ENCODE assay signal across 19 mouse cellular contexts in the genomic region with DNA sequence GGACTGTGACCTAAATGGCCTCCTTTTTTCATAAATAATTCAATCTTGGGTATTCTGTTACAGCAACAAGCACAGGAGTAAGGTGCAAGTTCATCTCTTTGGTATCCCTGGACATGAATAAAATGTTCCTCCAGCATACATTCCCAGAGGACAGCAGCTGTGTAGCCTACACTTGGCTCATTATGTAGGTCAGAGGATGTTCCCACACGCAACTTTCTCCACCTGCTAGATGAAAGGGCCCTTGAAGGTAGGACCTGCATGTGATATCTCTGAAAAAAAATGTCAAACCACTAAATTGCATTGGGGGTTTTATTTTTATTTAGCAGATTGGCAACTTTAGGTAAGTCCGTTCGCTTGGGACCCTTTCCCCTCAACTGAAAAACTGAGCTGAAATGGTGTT.
"Had no signal": no experiment of that assay in that cellular context is flagged by ENCODE, and none has a peak within 500 bp of the region (broad histone marks: within the 10 kb centered on the region; RNA-seq: fewer than 3 reads in every experiment).

No protein-coding gene starts in this region.

- ATAC-seq: liver, postnatal 0 days; lung, postnatal 0 days; midbrain, embryonic 13.5 days; midbrain, embryonic 15.5 days had no signal

- DNase-seq: liver; liver, embryonic 13.5 days; liver, postnatal 0 days; lung, adult 2 months; lung, postnatal 14 days; lung, postnatal 36 days; retina, postnatal 1 day; right cerebral cortex, adult 18-20 months; right cerebral cortex, postnatal 25 days; right cerebral cortex, postnatal 4 days; spleen, adult 18-20 months had no signal

- H3K9ac ChIP-seq: liver, embryonic 13.5 days; liver, embryonic 15.5 days; liver, postnatal 0 days; lung, embryonic 15.5 days; midbrain, embryonic 13.5 days; midbrain, embryonic 15.5 days; neural tube, embryonic 12.5 days had no signal

- H3K27me3 ChIP-seq: liver, embryonic 13.5 days; liver, embryonic 15.5 days; lung, embryonic 15.5 days; midbrain, embryonic 13.5 days; midbrain, embryonic 15.5 days; neural tube, embryonic 12.5 days had no signal

- H3K9me3 ChIP-seq: liver, embryonic 13.5 days; liver, embryonic 15.5 days; lung, embryonic 15.5 days; midbrain, embryonic 13.5 days; midbrain, embryonic 15.5 days; neural tube, embryonic 12.5 days had no signal

- H3K36me3 ChIP-seq: liver, embryonic 13.5 days; liver, embryonic 15.5 days; lung, embryonic 15.5 days; midbrain, embryonic 13.5 days; midbrain, embryonic 15.5 days; neural tube, embryonic 12.5 days had no signal

- H3K27ac ChIP-seq: liver, embryonic 13.5 days; liver, embryonic 15.5 days; lung, embryonic 15.5 days; midbrain, embryonic 13.5 days; midbrain, embryonic 15.5 days; neural tube, embryonic 12.5 days had no signal

- H3K4me2 ChIP-seq: liver, embryonic 11.5 days; liver, embryonic 13.5 days; liver, embryonic 15.5 days; lung, embryonic 15.5 days; midbrain, embryonic 11.5 days; midbrain, embryonic 13.5 days; midbrain, embryonic 15.5 days; neural tube, embryonic 12.5 days had no signal

- H3K4me1 ChIP-seq: liver, embryonic 13.5 days; liver, embryonic 15.5 days; lung, embryonic 15.5 days; midbrain, embryonic 15.5 days had no signal

- H3K4me3 ChIP-seq: liver, embryonic 13.5 days; liver, embryonic 15.5 days; lung, embryonic 15.5 days; midbrain, embryonic 13.5 days; midbrain, embryonic 15.5 days; neural tube, embryonic 12.5 days had no signal
